Mouse (Mus musculus) cerebellum, adult 8-10 months (tissue): Measurements from ENCODE around the gene Paqr6.
A peak's percentile ranks its signal among the peaks of the same experiment; 100 is the strongest.
"Not testable (repeated sequence)": the region's sequence is repeated elsewhere in the genome, so short reads cannot be mapped to it uniquely, and the experiment has no call there.

Experiments used
- DNase-seq: peaks from one replicate; pipeline ENCODE4 v3.0.0; 2022

Paqr6 gene

GRCm38 (mm10) chr3:88366830-88367428 lies 2.5 kb downstream of the Paqr6 start:
- DNase-seq: not testable (repeated sequence)

- not testable (repeated sequence) for DNase-seq
These were observed 3.1 kb downstream of the Paqr6 start for GRCm38 (mm10) chr3:88367517-88367916.

- DNase-seq: not testable (repeated sequence)
These were observed 4.1 kb downstream of the Paqr6 start for GRCm38 (mm10) chr3:88368511-88368910.

- not testable (repeated sequence) for DNase-seq
These were observed 8.3 kb downstream of the Paqr6 start, which contains the start of gene Bglap3 for GRCm38 (mm10) chr3:88372643-88373042. Gene Bglap3, minus strand, starts transcription at chr3:88372743.

- not testable (repeated sequence) for DNase-seq
These were observed 11.6 kb downstream of the Paqr6 start for GRCm38 (mm10) chr3:88375750-88376626.

- DNase-seq: not testable (repeated sequence)
These were observed 12.3 kb downstream of the Paqr6 start for GRCm38 (mm10) chr3:88376644-88377043.

- DNase-seq: not testable (repeated sequence)
These were observed 14.2 kb downstream of the Paqr6 start, which contains the start of gene Bglap2 for GRCm38 (mm10) chr3:88378599-88378998. Gene Bglap2, minus strand, starts transcription at chr3:88378699.

- not testable (repeated sequence) for DNase-seq
These were observed 17.3 kb downstream of the Paqr6 start for GRCm38 (mm10) chr3:88381389-88382315.

GRCm38 (mm10) chr3:88382383-88382782 lies 18.0 kb downstream of the Paqr6 start:
- not testable (repeated sequence) for DNase-seq

- DNase-seq: no peak
These were observed 20.0 kb downstream of the Paqr6 start, which contains the start of gene Bglap for GRCm38 (mm10) chr3:88384364-88384763. Gene Bglap, minus strand, starts transcription at chr3:88384464.

GRCm38 (mm10) chr3:88393776-88394375 lies 29.5 kb downstream of the Paqr6 start:
- no peak for DNase-seq

GRCm38 (mm10) chr3:88395288-88395687 lies 30.9 kb downstream of the Paqr6 start:
- no peak for DNase-seq

- DNase-seq: no peak
These were observed 31.4 kb downstream of the Paqr6 start for GRCm38 (mm10) chr3:88395742-88396141.

- peak; percentile 80 for DNase-seq
These were observed 34.3 kb downstream of the Paqr6 start for GRCm38 (mm10) chr3:88398666-88399065.

GRCm38 (mm10) chr3:88403522-88404230 lies 39.3 kb downstream of the Paqr6 start:
- no peak for DNase-seq

- DNase-seq: peak; percentile 67
These were observed 42.7 kb downstream of the Paqr6 start for GRCm38 (mm10) chr3:88407090-88407489.

- no peak for DNase-seq
These were observed 43.1 kb downstream of the Paqr6 start for GRCm38 (mm10) chr3:88407529-88407928.

GRCm38 (mm10) chr3:88408953-88409352 lies 44.6 kb downstream of the Paqr6 start:
- DNase-seq: no peak

GRCm38 (mm10) chr3:88409741-88410644 lies 45.6 kb downstream of the Paqr6 start, which contains the start of gene Pmf1:
Gene Pmf1, minus strand, starts transcription at chr3:88410331.
- peak; percentile 81 for DNase-seq

GRCm38 (mm10) chr3:88410645-88411031 lies 46.3 kb downstream of the Paqr6 start:
- DNase-seq: no peak
